Mouse (Mus musculus): Measurements from ENCODE around the gene Zfp69.

Gene Zfp69

GRCm38 (mm10) chr4:120951428-120951973 lies at the start of gene Zfp69:
Zfp69 (minus strand) TSS chr4:120951699.
- peak; percentile 54 to 76 for DNase-seq (ENCODE audit: low spot score in 2 of 2)

GRCm38 (mm10) chr4:121001042-121001441 lies 49.5 kb upstream of the Zfp69 start:
- no peak for DNase-seq (ENCODE audit: low spot score in 2 of 2)

GRCm38 (mm10) chr4:120995911-120996310 lies 44.4 kb upstream of the Zfp69 start:
- DNase-seq (ENCODE audit: low spot score in 2 of 2), result no peak

- DNase-seq (ENCODE audit: low spot score in 2 of 2), result no peak
These were observed 41.5 kb upstream of the Zfp69 start for GRCm38 (mm10) chr4:120993025-120993424.

- no peak for DNase-seq (ENCODE audit: low spot score in 2 of 2)
These were observed 40.8 kb upstream of the Zfp69 start for GRCm38 (mm10) chr4:120992284-120992683.

- DNase-seq (ENCODE audit: low spot score in 2 of 2), result no peak
These were observed 35.8 kb upstream of the Zfp69 start for GRCm38 (mm10) chr4:120987319-120987718.

- no peak for DNase-seq (ENCODE audit: low spot score in 2 of 2)
These were observed 34.9 kb upstream of the Zfp69 start for GRCm38 (mm10) chr4:120986446-120986845.

- no peak for DNase-seq (ENCODE audit: low spot score in 2 of 2)
These were observed 26.7 kb upstream of the Zfp69 start for GRCm38 (mm10) chr4:120978221-120978620.

GRCm38 (mm10) chr4:120975428-120975734 lies 23.9 kb upstream of the Zfp69 start:
- DNase-seq (ENCODE audit: low spot score in 2 of 2), result no peak

GRCm38 (mm10) chr4:120974711-120975427 lies 23.4 kb upstream of the Zfp69 start:
- DNase-seq (ENCODE audit: low spot score in 2 of 2), result no peak

GRCm38 (mm10) chr4:120971842-120972241 lies 20.3 kb upstream of the Zfp69 start:
- DNase-seq (ENCODE audit: low spot score in 2 of 2), result no peak

- peak in 1 of 2 experiments; percentile 33 for DNase-seq (ENCODE audit: low spot score in 2 of 2)
These were observed 18.1 kb upstream of the Zfp69 start for GRCm38 (mm10) chr4:120969382-120970146.

- no peak for DNase-seq (ENCODE audit: low spot score in 2 of 2)
These were observed 17.0 kb upstream of the Zfp69 start for GRCm38 (mm10) chr4:120968486-120968885.

GRCm38 (mm10) chr4:120955586-120955985 lies 4.1 kb upstream of the Zfp69 start:
- no peak for DNase-seq (ENCODE audit: low spot score in 2 of 2)

- no peak for DNase-seq (ENCODE audit: low spot score in 2 of 2)
These were observed 2.2 kb upstream of the Zfp69 start for GRCm38 (mm10) chr4:120953667-120954066.

GRCm38 (mm10) chr4:120953038-120953437 lies 1.5 kb upstream of the Zfp69 start:
- no peak for DNase-seq (ENCODE audit: low spot score in 2 of 2)

GRCm38 (mm10) chr4:120952163-120952562 lies 664 bp upstream of the Zfp69 start:
- DNase-seq (ENCODE audit: low spot score in 2 of 2), result no peak

- no peak for DNase-seq (ENCODE audit: low spot score in 2 of 2)
These were observed 604 bp downstream of the Zfp69 start for GRCm38 (mm10) chr4:120950763-120951427.

GRCm38 (mm10) chr4:120948938-120949337 lies 2.6 kb downstream of the Zfp69 start:
- no peak for DNase-seq (ENCODE audit: low spot score in 2 of 2)

GRCm38 (mm10) chr4:120935006-120935405 lies 16.5 kb downstream of the Zfp69 start:
- DNase-seq (ENCODE audit: low spot score in 2 of 2), result no peak

GRCm38 (mm10) chr4:120930736-120931135 lies 20.8 kb downstream of the Zfp69 start:
- no peak for DNase-seq (ENCODE audit: low spot score in 2 of 2)

GRCm38 (mm10) chr4:120928686-120929085 lies 22.8 kb downstream of the Zfp69 start:
- DNase-seq (ENCODE audit: low spot score in 2 of 2), result no peak
